Mouse (Mus musculus) lung, adult 2 months (tissue): Measurements from ENCODE around the gene Eif3i.

Experiments used
- CTCF ChIP-seq: fragments of 200-500 bp; IDR thresholded peaks from 2 replicates; pipeline ENCODE4 v1.5.1; 2011; ENCODE audit warnings: mild to moderate bottlenecking, low read length, control low read depth; ENCODE audit not compliant: insufficient read depth
- POLR2A ChIP-seq: fragments of 200-500 bp; IDR thresholded peaks from 2 replicates; pipeline ENCODE4 v1.6.1; 2011; ENCODE audit warnings: low read depth, mild to moderate bottlenecking, control low read depth, low read length, borderline replicate concordance; ENCODE audit errors: extremely low read depth

DNA sequence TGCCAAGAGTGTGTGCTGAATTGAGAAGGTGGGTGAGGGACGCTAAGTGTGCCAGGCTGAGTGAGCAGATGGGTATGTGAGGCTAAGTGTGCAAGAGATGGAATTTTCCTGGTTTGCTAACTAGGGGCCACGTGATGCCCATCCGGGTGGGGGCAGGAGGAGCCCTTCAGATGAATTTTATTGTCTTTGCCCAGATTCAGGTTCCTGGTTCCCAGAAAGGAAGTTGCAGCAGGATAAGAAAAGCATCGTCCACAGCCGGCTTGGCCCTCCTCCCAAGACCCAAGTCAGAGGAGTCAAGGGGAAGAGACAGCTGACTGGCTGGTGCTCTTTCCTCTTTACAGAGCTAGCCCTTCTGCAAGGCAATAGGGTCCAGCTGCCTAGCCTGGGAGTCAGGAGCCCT is 22.0 kb downstream of the Eif3i start, which contains the start of gene Fam167b:
- TF ChIP-seq POLR2A (no peak), CTCF (no peak)
